Mouse (Mus musculus) granulocyte monocyte progenitor cell, adult 5-6 weeks (primary cell): ENCODE measurements around the gene Mad1l1. TPM values are rescaled to one million over a fixed set of nuclear protein-coding genes. Genes with fewer than 3 reads are reported as not detected.

ENCODE experiments used
- ATAC-seq: replicated peaks from 2 replicates; pipeline ENCODE4 v1.8.0; 2016; ENCODE audit warnings: mild to moderate bottlenecking, moderate TSS enrichment, inconsistent platforms; ENCODE audit not compliant: poor library complexity, severe bottlenecking
- total RNA-seq, 2 experiments: library from RNA; stranded (forward) in 1 of 2; stranded (reverse) in 1 of 2; fragments of 200-712, 200-1000 nt in 1 of 2; fragments of >200 nt in 1 of 2; fragmentation: Nextera tagmentation in 1 of 2; gene quantifications; 2 replicates each; pipeline ENCODE4 v1.2.3; 2014 to 2017

The Mad1l1 gene
- total RNA-seq, 2 experiments from 2014 or later = 24.4 to 53.6 TPM

- no peak for ATAC-seq
These were observed 170.2 kb downstream of the Mad1l1 start for GRCm38 (mm10) chr5:140151180-140151579.

- no peak for ATAC-seq
These were observed 170.7 kb downstream of the Mad1l1 start for GRCm38 (mm10) chr5:140150694-140151093.

DNA sequence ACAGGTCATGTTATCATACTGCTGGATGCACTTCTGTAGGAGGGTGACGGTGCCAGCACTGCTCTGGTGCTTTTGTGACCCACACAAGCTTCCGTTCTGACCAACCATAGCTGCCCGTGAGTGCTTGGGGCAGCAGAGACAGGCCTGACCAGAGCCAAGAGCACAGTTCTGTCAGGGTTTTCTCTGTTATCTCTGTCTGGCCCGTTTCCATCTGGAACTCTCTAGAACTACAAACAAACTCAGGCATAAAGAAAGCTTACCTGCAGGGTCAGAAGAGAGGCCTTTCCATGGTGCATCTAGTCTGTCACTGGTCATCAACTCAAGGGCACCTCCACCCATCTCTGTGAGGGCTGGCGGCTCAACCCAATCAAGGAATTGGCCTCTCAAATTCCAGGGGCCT is 171.2 kb downstream of the Mad1l1 start:
- ATAC-seq = no peak

GRCm38 (mm10) chr5:140149298-140149697 is 172.1 kb downstream of the Mad1l1 start:
- ATAC-seq = peak; percentile 89

GRCm38 (mm10) chr5:140143541-140143940 is 177.8 kb downstream of the Mad1l1 start:
- ATAC-seq = no peak; the same call in 1 of the 2 replicates

GRCm38 (mm10) chr5:140141336-140141735 is 180.0 kb downstream of the Mad1l1 start:
- ATAC-seq = no peak

- ATAC-seq = peak; percentile 65
These were observed 181.1 kb downstream of the Mad1l1 start for GRCm38 (mm10) chr5:140140214-140140613.

- ATAC-seq = no peak
These were observed 185.4 kb downstream of the Mad1l1 start for GRCm38 (mm10) chr5:140135734-140136625.

GRCm38 (mm10) chr5:140134021-140134420 is 187.3 kb downstream of the Mad1l1 start:
- no peak for ATAC-seq

DNA sequence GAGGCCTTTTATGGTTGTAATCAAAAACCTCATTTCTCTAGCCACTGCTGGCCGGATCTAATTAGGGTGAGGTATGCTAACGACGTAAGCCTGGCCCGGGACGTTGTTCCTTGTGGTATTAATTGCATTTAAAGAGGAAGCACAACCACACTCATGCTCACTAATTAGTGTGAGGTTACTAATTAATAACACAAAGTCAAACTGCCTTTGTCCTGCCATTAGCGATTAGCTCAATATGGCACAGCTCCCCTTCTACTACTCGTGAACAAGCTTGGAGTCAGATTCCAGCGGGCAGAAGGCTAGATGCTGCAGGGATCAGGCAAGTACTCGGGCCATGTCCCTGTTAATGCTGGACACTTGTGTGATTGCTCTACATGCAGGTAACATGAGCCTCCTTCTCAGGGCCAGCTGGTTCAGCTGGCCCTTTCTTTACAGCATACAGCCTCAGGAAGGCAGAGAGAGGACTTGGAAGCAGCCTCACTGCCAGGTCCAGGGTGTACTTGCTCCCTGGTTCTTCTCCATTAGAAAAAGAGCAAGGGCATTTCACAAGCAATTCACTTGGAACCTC is 192.9 kb downstream of the Mad1l1 start:
- ATAC-seq = no peak

GRCm38 (mm10) chr5:140127981-140128380 is 193.4 kb downstream of the Mad1l1 start:
- ATAC-seq = no peak

DNA sequence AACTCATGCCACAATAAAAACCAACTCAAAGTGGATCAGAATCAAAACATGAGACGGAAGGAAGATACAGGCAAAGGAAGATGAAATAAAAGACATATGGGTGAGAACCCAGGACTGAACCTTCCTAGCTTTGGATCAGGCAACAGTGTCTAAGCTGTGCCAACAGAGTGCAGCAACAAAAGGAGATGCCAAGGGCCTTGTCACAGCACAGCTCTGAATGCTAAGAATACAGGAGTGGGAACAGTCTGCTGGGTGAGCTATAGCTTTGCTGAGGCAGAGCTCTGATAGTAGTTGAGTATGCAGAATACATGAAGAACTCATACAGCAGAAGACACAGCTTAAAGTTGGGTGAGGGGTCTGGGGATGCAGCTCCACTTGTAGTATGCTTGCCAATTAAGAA is 196.7 kb downstream of the Mad1l1 start:
- ATAC-seq = no peak

- no peak for ATAC-seq
These were observed 197.5 kb downstream of the Mad1l1 start for GRCm38 (mm10) chr5:140123640-140124366.

- no peak for ATAC-seq
These were observed 198.2 kb downstream of the Mad1l1 start for GRCm38 (mm10) chr5:140123194-140123593.

- ATAC-seq = no peak
These were observed 199.4 kb downstream of the Mad1l1 start for GRCm38 (mm10) chr5:140121966-140122365.

DNA sequence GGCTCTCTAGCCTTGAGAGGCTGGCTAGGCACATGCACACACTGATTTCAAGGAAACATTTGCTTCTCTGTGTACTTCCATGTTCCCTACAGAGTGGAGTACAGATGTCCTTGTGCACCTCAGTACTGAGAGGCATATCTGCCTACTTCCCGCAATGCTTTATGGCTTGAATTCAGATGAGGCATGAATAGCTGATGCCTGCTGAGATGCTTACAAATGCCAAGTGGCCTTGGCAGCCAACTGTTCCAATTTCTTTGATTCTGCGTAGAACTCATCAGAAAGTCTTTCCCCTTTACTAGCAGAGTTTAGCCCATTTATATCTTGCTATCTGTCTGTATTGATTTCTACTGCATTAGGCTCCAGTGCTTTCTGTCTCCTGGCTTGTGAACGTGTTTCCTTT is 202.4 kb downstream of the Mad1l1 start:
- ATAC-seq = no peak

DNA sequence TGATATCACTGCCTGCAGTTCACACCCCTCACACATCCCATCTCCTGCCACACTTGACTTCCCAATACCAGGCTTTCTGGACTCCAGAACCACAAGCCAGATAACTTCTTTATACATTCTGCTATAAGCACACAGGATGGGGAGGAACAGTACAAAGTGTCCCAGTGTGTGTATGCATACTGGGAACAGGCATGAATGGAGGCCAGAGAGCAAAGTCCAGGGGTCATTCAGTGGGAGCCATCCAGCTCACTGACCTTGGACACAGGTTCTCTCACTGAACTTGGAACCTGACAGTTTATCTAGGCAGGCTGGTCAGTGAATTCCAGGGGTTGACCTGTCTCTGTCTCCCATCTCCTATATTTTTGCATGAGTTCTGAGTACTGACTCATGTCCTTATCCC is 203.4 kb downstream of the Mad1l1 start:
- no peak for ATAC-seq

DNA sequence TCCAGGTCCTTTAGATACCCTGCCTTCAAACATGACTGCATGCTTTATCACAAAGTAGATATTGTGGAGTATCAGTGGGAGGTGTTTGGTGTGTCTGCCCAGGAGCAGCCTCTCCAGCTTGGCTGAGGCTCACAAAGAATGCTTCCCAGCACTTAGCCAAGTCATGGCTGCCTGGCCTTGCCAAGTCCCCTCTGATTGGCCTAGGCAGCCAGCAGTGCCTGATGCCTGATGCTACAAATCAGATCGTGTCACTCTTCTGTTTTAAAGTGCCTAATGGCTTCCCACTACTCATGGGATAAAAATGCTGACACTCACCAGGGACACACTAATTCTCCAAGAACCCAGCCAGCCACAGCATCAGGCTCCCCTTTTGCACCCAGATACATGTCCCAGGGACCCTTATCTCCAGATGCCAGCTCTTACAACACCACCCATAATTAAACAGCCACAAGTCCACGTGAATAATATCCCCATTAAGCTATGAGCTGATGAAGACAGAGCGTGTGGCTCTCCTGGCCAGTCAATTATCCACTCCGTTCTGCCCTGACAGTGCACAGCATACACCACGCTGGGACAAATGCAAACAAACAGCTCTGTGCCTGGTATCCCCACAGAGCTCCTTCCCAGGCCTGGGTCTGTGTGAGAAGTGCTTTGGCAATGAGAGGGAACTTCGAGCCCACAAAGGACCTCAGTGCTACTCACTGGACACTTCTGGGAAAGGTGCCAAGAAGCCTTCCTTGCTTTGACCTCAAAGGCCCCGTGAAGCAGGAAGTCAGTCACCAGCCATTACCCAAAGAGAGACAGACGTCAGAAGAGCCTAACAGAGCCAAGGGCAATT is 205.7 kb downstream of the Mad1l1 start:
- peak; percentile 86 for ATAC-seq

- ATAC-seq = no peak
These were observed 206.8 kb downstream of the Mad1l1 start for GRCm38 (mm10) chr5:140114512-140115060.

DNA sequence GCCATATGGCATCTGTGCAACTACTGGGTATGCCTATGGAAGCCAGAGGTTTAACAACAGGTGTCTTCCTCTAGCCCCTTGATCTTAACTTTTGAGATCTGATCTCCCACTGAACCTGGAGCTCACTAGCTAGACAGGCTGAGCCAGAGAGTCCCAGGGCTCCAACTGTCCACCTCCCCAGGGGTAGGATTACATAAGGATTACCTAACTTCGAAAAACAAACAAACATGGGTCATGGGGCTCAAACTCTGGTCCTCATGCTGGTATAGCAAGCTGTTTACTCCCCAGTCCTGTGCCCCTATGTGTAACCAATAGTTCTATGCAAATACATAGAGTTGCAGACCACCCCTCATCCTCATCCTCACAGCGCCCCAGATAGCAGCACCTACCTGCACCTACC is 208.1 kb downstream of the Mad1l1 start:
- no peak for ATAC-seq
